Comparison of ENCODE assay signal across 14 mouse cellular contexts in the genomic region with DNA sequence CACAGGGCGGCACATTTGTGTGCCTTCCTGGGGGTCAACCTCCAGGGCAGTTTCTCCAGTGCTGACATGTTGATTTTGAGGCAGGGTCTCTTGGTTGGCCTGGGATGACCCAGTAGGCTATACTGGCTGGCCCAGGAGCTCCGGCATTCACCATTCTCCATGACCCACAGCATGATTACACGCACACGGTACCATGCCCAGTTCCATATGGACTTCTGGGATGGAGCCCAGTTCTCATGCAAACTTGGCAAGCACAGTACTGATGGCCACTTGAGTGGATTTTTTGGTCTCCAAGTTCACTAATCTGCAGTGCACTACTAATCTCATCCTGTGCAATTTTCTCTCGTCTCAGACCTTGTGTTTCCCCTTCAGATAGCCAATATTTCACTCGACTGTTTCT.
"Had no signal": no experiment of that assay in that cellular context is flagged by ENCODE, and none has a peak within 500 bp of the region (broad histone marks: within the 10 kb centered on the region; RNA-seq: fewer than 3 reads in every experiment).

No protein-coding gene starts in this region.

- ATAC-seq: lung, postnatal 0 days had no signal

- H3K9me3 ChIP-seq: limb, embryonic 10.5 days; liver, embryonic 15.5 days; midbrain, embryonic 10.5 days; neural tube, embryonic 15.5 days had no signal

- DNase-seq: kidney, postnatal 25 days; lung, adult 2 months; lung, postnatal 36 days; midbrain, embryonic 14.5 days; right cerebral cortex, adult 18-20 months; right cerebral cortex, postnatal 25 days had no signal

- H3K27me3 ChIP-seq: liver, embryonic 15.5 days; neural tube, embryonic 15.5 days had no signal

- H3K4me2 ChIP-seq: liver, embryonic 11.5 days; liver, embryonic 15.5 days; neural tube, embryonic 15.5 days had no signal

- H3K27ac ChIP-seq: left cerebral cortex, adult 2 months; limb, embryonic 10.5 days; liver, embryonic 15.5 days; midbrain, embryonic 10.5 days; neural tube, embryonic 15.5 days had no signal

- H3K36me3 ChIP-seq: limb, embryonic 10.5 days; liver, embryonic 15.5 days; midbrain, embryonic 10.5 days; neural tube, embryonic 15.5 days had no signal

- H3K4me1 ChIP-seq: limb, embryonic 10.5 days; liver, embryonic 15.5 days; midbrain, embryonic 10.5 days; neural tube, embryonic 15.5 days had no signal

- H3K4me3 ChIP-seq: left cerebral cortex, adult 2 months; limb, embryonic 10.5 days; liver, embryonic 15.5 days; midbrain, embryonic 10.5 days; myocyte; neural tube, embryonic 15.5 days had no signal

- H3K9ac ChIP-seq: liver, embryonic 15.5 days; neural tube, embryonic 15.5 days had no signal
